7 mouse cellular contexts compared by ENCODE assay signal in the genomic region with DNA sequence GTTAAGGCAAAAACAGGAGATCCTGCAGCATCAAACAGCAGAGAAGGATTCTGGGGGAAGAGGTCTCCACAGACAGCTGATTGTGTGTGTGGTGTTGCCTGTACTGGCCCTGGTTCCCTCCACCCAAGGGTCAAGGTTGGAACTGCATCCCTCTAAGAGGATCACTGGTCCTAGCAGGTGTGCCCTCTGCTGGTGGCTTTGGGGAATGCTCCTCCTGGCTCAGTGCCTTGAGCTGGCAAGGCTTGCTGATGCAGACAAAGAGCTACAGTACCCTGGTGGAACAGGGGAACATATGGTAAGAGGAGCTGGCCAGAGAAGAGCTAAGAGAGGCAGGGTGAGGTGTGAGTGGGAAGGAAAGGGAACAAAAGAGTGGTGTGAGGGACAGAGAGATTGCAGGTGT. TPM values are rescaled to one million over a fixed set of nuclear protein-coding genes. Genes with fewer than 3 reads are reported as not detected.
A peak's percentile ranks its signal among the peaks of the same experiment; 100 is the strongest.
DNase-seq lines count a peak whose midpoint lies in the region; ATAC-seq and TF ChIP-seq lines count a peak whose summit lies in the region.

No protein-coding gene starts in this region.

- no peak for TF ChIP-seq POLR2A in small intestine, adult 2 months (IDR thresholded peaks at IDR 0.05; ENCODE audit: low read depth, low read length)

- H3K27me3 ChIP-seq in intestine, postnatal 0 days (replicated peaks; ENCODE audit: control insufficient read depth, insufficient read depth, low read length) = peaks cover 9% of the 10 kb centered on the region
- H3K27me3 ChIP-seq in midbrain, embryonic 12.5 days = peaks cover 15% of the 10 kb centered on the region
- H3K27me3 ChIP-seq in small intestine, adult 2 months (ENCODE audit: control insufficient read depth, insufficient read depth, low read length) = no peaks in the 10 kb centered on the region

- no peak overlapping the region for H3K27ac ChIP-seq in intestine, postnatal 0 days (ENCODE audit: low read depth, low read length)
- H3K27ac ChIP-seq in midbrain, embryonic 12.5 days (replicated peaks) = peak overlapping the region; percentile 2; the same call in 1 of the 2 replicates
- H3K27ac ChIP-seq in small intestine, adult 2 months (ENCODE audit: insufficient read depth, low read depth, low read length) = no peak overlapping the region

- peak; percentile 97 for ATAC-seq in granulocyte monocyte progenitor cell, adult 5-6 weeks (replicated peaks; ENCODE audit: poor library complexity, severe bottlenecking)
- peak; percentile 69 for ATAC-seq in intestine, postnatal 0 days
- peak; percentile 63; the same call in 1 of the 2 replicates for ATAC-seq in midbrain, embryonic 12.5 days (ENCODE audit: low FRiP score, low read depth)

- TF ChIP-seq CTCF in intestine, postnatal 0 days (IDR thresholded peaks at IDR 0.05; ENCODE audit: low read depth) = peak; percentile 99
- TF ChIP-seq CTCF in small intestine, adult 2 months (IDR thresholded peaks at IDR 0.05; ENCODE audit: extremely low read depth, insufficient read length, insufficient replicate concordance, low read depth, low read length) = peak; percentile 98

- intact Hi-C loops in left cerebral cortex, postnatal 36 days (cut with DNase I) = no loop called here

- no peaks in the 10 kb centered on the region for H3K4me1 ChIP-seq in intestine, postnatal 0 days (replicated peaks; ENCODE audit: control insufficient read depth, insufficient read depth, low read length)
- peaks cover 14% of the 10 kb centered on the region for H3K4me1 ChIP-seq in midbrain, embryonic 12.5 days
- no peaks in the 10 kb centered on the region for H3K4me1 ChIP-seq in small intestine, adult 2 months (ENCODE audit: control insufficient read depth, insufficient read depth, insufficient read length, low read length)

- DNase-seq in adrenal gland, adult 8-10 months = peak; percentile 81
- DNase-seq in embryo, embryonic 9.5 days (ENCODE audit: extremely low spot score) = peak; percentile 92
- DNase-seq in left cerebral cortex, postnatal 36 days (ENCODE audit: low spot score in 2 of 2) = peak; percentile 90 to 93

- peaks cover 9% of the 10 kb centered on the region; the same call in 1 of the 2 replicates for H3K36me3 ChIP-seq in intestine, postnatal 0 days (ENCODE audit: control insufficient read depth, insufficient read depth)
- no peaks in the 10 kb centered on the region for H3K36me3 ChIP-seq in midbrain, embryonic 12.5 days
- H3K36me3 ChIP-seq in small intestine, adult 2 months (ENCODE audit: control insufficient read depth, insufficient read depth, low read length) = peaks cover 9% of the 10 kb centered on the region; the same call in 1 of the 2 replicates

- H3K9me3 ChIP-seq in intestine, postnatal 0 days (ENCODE audit: control insufficient read depth) = no peaks in the 10 kb centered on the region
- H3K9me3 ChIP-seq in midbrain, embryonic 12.5 days = no peaks in the 10 kb centered on the region

- no peak overlapping the region for H3K4me3 ChIP-seq in intestine, postnatal 0 days (ENCODE audit: low read depth, low read length)
- H3K4me3 ChIP-seq in midbrain, embryonic 12.5 days = no peak overlapping the region
- H3K4me3 ChIP-seq in small intestine, adult 2 months (ENCODE audit: low read depth, low read length) = no peak overlapping the region

- H3K4me2 ChIP-seq in intestine, postnatal 0 days (replicated peaks; ENCODE audit: low read depth) = no peak overlapping the region
- no peak overlapping the region for H3K4me2 ChIP-seq in midbrain, embryonic 12.5 days (replicated peaks)

- H3K9ac ChIP-seq in intestine, postnatal 0 days (ENCODE audit: low read depth, low read length) = no peak overlapping the region
- H3K9ac ChIP-seq in midbrain, embryonic 12.5 days (replicated peaks) = no peak overlapping the region

RNA-seq across cellular contexts. Expression of a gene that starts 6.2 kb away (rescaled TPM):
- total RNA-seq in adrenal gland, adult 8-10 months (2022) = not detected
- not detected in 2 replicates for total RNA-seq in granulocyte monocyte progenitor cell, adult 5-6 weeks (2014; fragmentation: Nextera tagmentation)
- total RNA-seq in granulocyte monocyte progenitor cell, adult 5-6 weeks (2017) = not detected in 2 replicates
- polyA plus RNA-seq in intestine, postnatal 0 days (2015; fragmentation: Nextera tagmentation; extraction: Ambion mirVana) = not detected in 2 replicates
- total RNA-seq in left cerebral cortex, postnatal 36 days (2021) = under 1 TPM; 0.62 to 0.97 TPM
- polyA plus RNA-seq in midbrain, embryonic 12.5 days (2016; fragmentation: Nextera tagmentation; extraction: Ambion mirVana) = 0.18 and 0.41 TPM in 2 replicates
- not detected in 2 replicates for polyA plus RNA-seq in small intestine, adult 2 months (2012; rRNA removed)

RNA-seq across cellular contexts. Expression of a gene that starts 11.2 kb away (rescaled TPM):
- 10 to 100 TPM; 26.5 to 38.4 (median 33.9) TPM for total RNA-seq in adrenal gland, adult 8-10 months (2022)
- total RNA-seq in granulocyte monocyte progenitor cell, adult 5-6 weeks (2014; fragmentation: Nextera tagmentation) = 5.2 and 6.8 TPM in 2 replicates
- total RNA-seq in granulocyte monocyte progenitor cell, adult 5-6 weeks (2017) = 5.4 and 6.6 TPM in 2 replicates
- 3.7 and 4.8 TPM in 2 replicates for polyA plus RNA-seq in intestine, postnatal 0 days (2015; fragmentation: Nextera tagmentation; extraction: Ambion mirVana)
- total RNA-seq in left cerebral cortex, postnatal 36 days (2021) = 100 to 1,000 TPM; 121 to 126 TPM
- polyA plus RNA-seq in midbrain, embryonic 12.5 days (2016; fragmentation: Nextera tagmentation; extraction: Ambion mirVana) = 17.9 and 19.0 TPM in 2 replicates
- 7.2 and 7.9 TPM in 2 replicates for polyA plus RNA-seq in small intestine, adult 2 months (2012; rRNA removed)

RNA-seq across cellular contexts. Expression of a gene that starts 34.4 kb away (rescaled TPM):
- 10 to 100 TPM; 13.3 to 20.5 (median 15.0) TPM for total RNA-seq in adrenal gland, adult 8-10 months (2022)
- 7.3 and 8.6 TPM in 2 replicates for total RNA-seq in granulocyte monocyte progenitor cell, adult 5-6 weeks (2014; fragmentation: Nextera tagmentation)
- 2.9 TPM in 2 replicates for total RNA-seq in granulocyte monocyte progenitor cell, adult 5-6 weeks (2017)
- 7.6 and 8.4 TPM in 2 replicates for polyA plus RNA-seq in intestine, postnatal 0 days (2015; fragmentation: Nextera tagmentation; extraction: Ambion mirVana)
- 1 to 10 TPM in 1 of 2 experiments, under 1 TPM in 1; 0.84 to 1.9 TPM for total RNA-seq in left cerebral cortex, postnatal 36 days (2021)
- polyA plus RNA-seq in midbrain, embryonic 12.5 days (2016; fragmentation: Nextera tagmentation; extraction: Ambion mirVana) = 1.1 and 1.8 TPM in 2 replicates
- 25.3 and 40.8 TPM in 2 replicates for polyA plus RNA-seq in small intestine, adult 2 months (2012; rRNA removed)
